Mouse (Mus musculus) bone marrow macrophage, adult 2 months (primary cell): ENCODE measurements around the gene Kif5c.

ENCODE experiments used
- CTCF ChIP-seq: IDR thresholded peaks from 2 replicates; pipeline ENCODE4 v1.5.1; 2012; ENCODE audit warnings: low read depth, mild to moderate bottlenecking, low read length, moderate library complexity
- POLR2A ChIP-seq: IDR thresholded peaks from 2 replicates; pipeline ENCODE4 v1.6.1; 2012; ENCODE audit warnings: mild to moderate bottlenecking, low read depth, low read length, borderline replicate concordance

DNA sequence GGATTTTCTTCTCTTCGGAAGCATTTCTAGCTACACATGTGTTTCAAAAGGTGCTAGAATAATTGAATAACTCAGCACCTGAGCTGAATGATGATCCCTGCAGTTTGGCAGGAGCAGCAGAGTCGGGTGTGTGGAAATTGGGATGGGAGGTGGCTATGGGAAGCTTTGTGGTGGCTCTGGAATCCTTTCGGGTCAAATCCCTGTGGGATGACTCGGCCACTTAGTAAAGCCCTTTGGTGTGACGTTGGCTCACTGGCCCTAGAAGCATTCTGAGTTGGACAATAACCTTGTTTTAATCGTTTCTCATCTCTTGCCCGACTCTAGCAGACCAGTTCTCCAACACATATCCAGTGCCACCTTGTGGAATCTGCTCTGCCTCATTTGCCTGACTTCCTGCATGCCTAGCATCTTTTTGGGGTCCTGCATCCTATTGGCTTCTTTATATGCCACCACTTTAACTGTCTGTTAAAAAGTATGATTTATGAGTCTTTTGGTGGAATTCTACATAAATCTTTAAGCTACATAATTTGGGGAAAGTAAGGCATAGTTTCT lies 93.3 kb downstream of the Kif5c start:
- no peak for TF ChIP-seq CTCF
- no peak for TF ChIP-seq POLR2A
